9 mouse cellular contexts compared by ENCODE assay signal in genomic region chr9:103090116-103090875, GRCm38 (mm10). TPM values are rescaled to one million over a fixed set of nuclear protein-coding genes. Genes with fewer than 3 reads are reported as not detected.
DNase-seq lines count a peak whose midpoint lies in the region; ATAC-seq and TF ChIP-seq lines count a peak whose summit lies in the region.
"Had no signal": no experiment of that assay in that cellular context is flagged by ENCODE, and none has a peak within 500 bp of the region (broad histone marks: within the 10 kb centered on the region; RNA-seq: fewer than 3 reads in every experiment).

No protein-coding gene starts in this region.

- no peak overlapping the region for H3K27ac ChIP-seq in heart, embryonic 10.5 days
- H3K27ac ChIP-seq in small intestine, adult 2 months (ENCODE audit: insufficient read depth, low read depth, low read length), result peak overlapping the region; percentile 78
- no peak overlapping the region for H3K27ac ChIP-seq in hindbrain, embryonic 12.5 days

- no peak for TF ChIP-seq CTCF in small intestine, adult 2 months (IDR thresholded peaks at IDR 0.05; ENCODE audit: extremely low read depth, insufficient read length, insufficient replicate concordance, low read depth, low read length)

- TF ChIP-seq POLR2A in small intestine, adult 2 months (IDR thresholded peaks at IDR 0.05; ENCODE audit: low read depth, low read length), result no peak

- no peaks in the 10 kb centered on the region for H3K36me3 ChIP-seq in heart, embryonic 10.5 days
- peaks cover 1% of the 10 kb centered on the region; the same call in 1 of the 2 replicates for H3K36me3 ChIP-seq in small intestine, adult 2 months (ENCODE audit: control insufficient read depth, insufficient read depth, low read length)
- H3K36me3 ChIP-seq in hindbrain, embryonic 12.5 days, result no peaks in the 10 kb centered on the region

- peaks cover 17% of the 10 kb centered on the region; the same call in 1 of the 2 replicates for H3K27me3 ChIP-seq in heart, embryonic 10.5 days (ENCODE audit: insufficient read depth, poor library complexity, severe bottlenecking)
- H3K27me3 ChIP-seq in small intestine, adult 2 months (ENCODE audit: control insufficient read depth, insufficient read depth, low read length), result no peaks in the 10 kb centered on the region
- no peaks in the 10 kb centered on the region for H3K27me3 ChIP-seq in hindbrain, embryonic 12.5 days

- 74% methylated on average over 9 of the region's 9 CpGs for WGBS in heart, embryonic 10.5 days
- 21% methylated on average over 9 of the region's 9 CpGs for WGBS in small intestine, adult 2 months
- 82% methylated on average over 9 of the region's 9 CpGs for WGBS in hindbrain, embryonic 12.5 days

- H3K4me2 ChIP-seq in hindbrain, embryonic 12.5 days (replicated peaks), result no peak overlapping the region

- peak; percentile 67; the same call in 1 of the 2 replicates for ATAC-seq in erythroblast, adult 5-6 weeks (replicated peaks; ENCODE audit: low FRiP score, poor library complexity, severe bottlenecking)
- no peak for ATAC-seq in hindbrain, embryonic 12.5 days (ENCODE audit: low FRiP score)

- H3K4me3 ChIP-seq in heart, embryonic 10.5 days, result no peak overlapping the region
- no peak overlapping the region for H3K4me3 ChIP-seq in small intestine, adult 2 months (ENCODE audit: low read depth, low read length)
- H3K4me3 ChIP-seq in hindbrain, embryonic 12.5 days, result no peak overlapping the region

- no peak overlapping the region for H3K9ac ChIP-seq in hindbrain, embryonic 12.5 days

- DNase-seq in heart, postnatal 14 days, result peak; percentile 36 to 43
- no peak for DNase-seq in heart, embryonic 10.5 days (ENCODE audit: low spot score)
- peak; percentile 30 for DNase-seq in liver
- DNase-seq in left cerebral cortex, adult 8-10 months (ENCODE audit: low spot score in 2 of 2), result no peak
- DNase-seq in layer of hippocampus, adult 9-11 months, result no peak
- DNase-seq: layer of hippocampus, postnatal 36 days had no signal

- no peaks in the 10 kb centered on the region for H3K9me3 ChIP-seq in heart, embryonic 10.5 days
- H3K9me3 ChIP-seq in hindbrain, embryonic 12.5 days (replicated peaks), result no peaks in the 10 kb centered on the region

- intact Hi-C loops in heart, postnatal 14 days (cut with DNase I), result loop anchor here (5.0 kb wide), 2 partner anchors 83 to 212 kb away; no protein-coding TSS in a partner anchor

- H3K4me1 ChIP-seq in heart, embryonic 10.5 days, result peaks cover 5% of the 10 kb centered on the region
- H3K4me1 ChIP-seq in small intestine, adult 2 months (ENCODE audit: control insufficient read depth, insufficient read depth, insufficient read length, low read length), result peaks cover 28% of the 10 kb centered on the region
- peaks cover 5% of the 10 kb centered on the region for H3K4me1 ChIP-seq in hindbrain, embryonic 12.5 days

RNA-seq across cellular contexts. Expression of gene Rab6b, which starts 21.3 kb away (rescaled TPM):
- 1 to 10 TPM; 1.5 to 1.8 TPM for total RNA-seq in heart, postnatal 14 days (2021)
- 2.3 and 2.7 TPM in 2 replicates for polyA plus RNA-seq in heart, embryonic 10.5 days (2016; fragmentation: Nextera tagmentation; extraction: Ambion mirVana)
- 0.84 TPM in 1 of 2 replicates, not detected in the other for total RNA-seq in erythroblast, adult 5-6 weeks (2015; ENCODE audit: low replicate concordance)
- 0.09 TPM in 1 of 2 replicates, not detected in the other for total RNA-seq in erythroblast, adult 5-6 weeks (2017; ENCODE audit: low replicate concordance)
- polyA plus RNA-seq in small intestine, adult 2 months (2012; rRNA removed), result 3.3 and 11.6 TPM in 2 replicates
- 100 to 1,000 TPM; 503 to 577 (median 528) TPM for total RNA-seq in left cerebral cortex, adult 8-10 months (2022)
- 58.0 and 62.5 TPM in 2 replicates for polyA plus RNA-seq in hindbrain, embryonic 12.5 days (2016; fragmentation: Nextera tagmentation; extraction: Ambion mirVana)

Comparison
In these comparisons a context has a peak if more than half of its experiments do, and no peak if none do; other contexts are left out.
1. DNase-seq: peak in heart, postnatal 14 days (2 of 2) and liver (single experiment); none in heart, embryonic 10.5 days (single experiment), left cerebral cortex, adult 8-10 months (0 of 2) and layer of hippocampus, adult 9-11 months (single experiment).
2. RNA of gene Rab6b, which starts 21.3 kb away (total RNA-seq): 503 to 577 TPM in left cerebral cortex, adult 8-10 months; 1.5 to 1.8 TPM in heart, postnatal 14 days and 0.09 to 0.84 TPM in erythroblast, adult 5-6 weeks; every median in the first group is over 100 times any median in the second.